Comparison of ENCODE assay signal across 18 mouse cellular contexts in the genomic region with DNA sequence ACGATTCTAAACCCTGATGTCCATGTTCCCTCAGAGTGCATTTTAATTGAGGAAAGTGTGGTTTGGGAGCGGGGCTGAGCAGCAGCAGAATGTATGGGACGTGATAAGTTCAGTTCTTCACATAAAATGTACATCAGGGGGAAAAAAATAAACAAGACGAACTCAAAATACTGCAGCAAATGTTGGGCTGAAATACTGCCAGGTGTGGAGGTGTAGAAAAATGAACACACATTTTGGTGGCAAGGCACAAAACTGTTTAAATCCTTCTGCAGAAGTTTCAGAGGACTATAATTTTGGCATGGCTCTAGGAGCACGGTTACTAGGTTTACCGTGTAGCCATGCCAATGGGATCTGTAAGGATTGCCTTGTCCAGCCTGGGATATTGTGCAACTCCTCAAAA.
DNase-seq lines count a peak whose midpoint lies in the region; ATAC-seq and TF ChIP-seq lines count a peak whose summit lies in the region.
"Had no signal": no experiment of that assay in that cellular context is flagged by ENCODE, and none has a peak within 500 bp of the region (broad histone marks: within the 10 kb centered on the region; RNA-seq: fewer than 3 reads in every experiment).

No protein-coding gene starts in this region.

- peaks cover 10% of the 10 kb centered on the region for H3K4me1 ChIP-seq in forebrain, postnatal 0 days (ENCODE audit: insufficient read depth)
- H3K4me1 ChIP-seq: stomach, embryonic 15.5 days had no signal

- H3K36me3 ChIP-seq in forebrain, postnatal 0 days (ENCODE audit: insufficient read depth), result no peaks in the 10 kb centered on the region
- H3K36me3 ChIP-seq: midbrain, embryonic 10.5 days; stomach, embryonic 15.5 days had no signal

- no peak for TF ChIP-seq CTCF in forebrain, postnatal 0 days (IDR thresholded peaks at IDR 0.05; ENCODE audit: low read depth)

- H3K4me2 ChIP-seq in forebrain, postnatal 0 days (ENCODE audit: low read depth), result no peak overlapping the region
- H3K4me2 ChIP-seq: stomach, embryonic 15.5 days had no signal

- 79% methylated on average over 6 of the region's 6 CpGs for WGBS in forebrain, postnatal 0 days

- peak; percentile 47 to 64 for DNase-seq in left cerebral cortex, postnatal 14 days (ENCODE audit: low spot score in 2 of 2)
- no peak for DNase-seq in left cerebral cortex, adult 11 months (ENCODE audit: low spot score)
- peak; percentile 54 to 82 for DNase-seq in layer of hippocampus, adult 18-20 months (ENCODE audit: low spot score in 2 of 2)
- DNase-seq in layer of hippocampus, postnatal 36 days, result peak; percentile 25 to 28
- no peak for DNase-seq in forebrain, postnatal 0 days
- DNase-seq in Muller cell, postnatal 12 days (ENCODE audit: inconsistent ontology term), result no peak
- DNase-seq: adrenal gland, adult 8-10 months; cerebellum, postnatal 10 days; gastrocnemius, postnatal 25 days; kidney, adult 18-20 months; kidney, postnatal 10 days; thymus, adult 2 months had no signal

- ATAC-seq in forebrain, postnatal 0 days, result no peak
- no peak for ATAC-seq in granulocyte monocyte progenitor cell, adult 5-6 weeks (replicated peaks; ENCODE audit: poor library complexity, severe bottlenecking)
- ATAC-seq: forebrain, embryonic 16.5 days had no signal

- no peak overlapping the region for H3K4me3 ChIP-seq in forebrain, postnatal 0 days (ENCODE audit: low read depth, low read length)
- H3K4me3 ChIP-seq: midbrain, embryonic 10.5 days; stomach, embryonic 15.5 days had no signal

- intact Hi-C loops in left cerebral cortex, postnatal 14 days (cut with DNase I), result no loop called here

- no peaks in the 10 kb centered on the region for H3K27me3 ChIP-seq in forebrain, postnatal 0 days (ENCODE audit: insufficient read depth, low read length)
- H3K27me3 ChIP-seq: stomach, embryonic 15.5 days had no signal

- no peak overlapping the region for H3K9ac ChIP-seq in forebrain, postnatal 0 days
- H3K9ac ChIP-seq: liver, embryonic 14.5 days; stomach, embryonic 15.5 days had no signal

- H3K9me3 ChIP-seq in forebrain, postnatal 0 days (ENCODE audit: low read length), result no peaks in the 10 kb centered on the region
- H3K9me3 ChIP-seq: midbrain, embryonic 10.5 days; stomach, embryonic 15.5 days had no signal

- no peak overlapping the region for H3K27ac ChIP-seq in forebrain, postnatal 0 days (ENCODE audit: low read depth, low read length)
- H3K27ac ChIP-seq: liver, embryonic 14.5 days; macrophage; midbrain, embryonic 10.5 days; stomach, embryonic 15.5 days had no signal

Comparison
In these comparisons a context has a peak if more than half of its experiments do, and no peak if none do; other contexts are left out.
1. DNase-seq: peak in left cerebral cortex, postnatal 14 days (2 of 2), layer of hippocampus, adult 18-20 months (2 of 2) and layer of hippocampus, postnatal 36 days (2 of 2); none in left cerebral cortex, adult 11 months (single experiment), forebrain, postnatal 0 days (single experiment) and Muller cell, postnatal 12 days (single experiment).